Mouse (Mus musculus): ENCODE measurements at regions not wholly inside any gene's neighbourhood (a gene's known extent, or its start where the extent isn't known, plus 50 kb on each side); places are given as distances from the start of the nearest gene placed in this dataset.

DNA sequence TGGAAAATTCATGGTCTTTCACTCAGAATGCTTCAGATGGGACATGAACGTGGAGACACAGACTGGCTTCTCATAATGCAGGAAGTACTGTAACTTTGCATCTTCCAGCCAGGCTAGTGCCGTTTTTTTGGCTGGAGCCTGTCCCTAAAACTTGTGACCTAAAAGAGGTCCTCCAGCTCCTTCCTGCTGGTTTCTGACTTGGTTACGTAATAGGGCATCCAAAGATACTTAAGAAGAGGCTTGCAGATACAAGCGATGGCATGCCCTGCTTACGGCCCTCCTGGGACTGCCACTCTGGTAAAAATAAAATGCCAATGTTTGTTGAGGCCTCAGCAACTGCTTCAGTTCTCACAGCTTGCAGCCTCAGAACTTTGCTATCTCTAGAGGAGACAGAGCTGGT, 177.3 kb upstream of the Arl4c start:
- no peak for ATAC-seq
- Histone ChIP-seq H3K4me1 (replicated peaks; ENCODE audit: control insufficient read depth, insufficient read depth, low read length) (no peaks in the 10 kb centered on the region), H3K4me2 (replicated peaks; ENCODE audit: low read depth) (no peak overlapping the region), H3K9me3 (ENCODE audit: control insufficient read depth) (no peaks in the 10 kb centered on the region), H3K27me3 (replicated peaks; ENCODE audit: control insufficient read depth, insufficient read depth, low read length) (no peaks in the 10 kb centered on the region), H3K27ac (ENCODE audit: low read depth, low read length) (no peak overlapping the region), H3K4me3 (ENCODE audit: low read depth, low read length) (no peak overlapping the region), H3K9ac (ENCODE audit: low read depth, low read length) (no peak overlapping the region), H3K36me3 (ENCODE audit: control insufficient read depth, insufficient read depth) (no peaks in the 10 kb centered on the region)
- no peak for TF ChIP-seq CTCF (IDR thresholded peaks at IDR 0.05; ENCODE audit: low read depth)
- WGBS, result 68% methylated on average over 5 of the region's 5 CpGs

DNA sequence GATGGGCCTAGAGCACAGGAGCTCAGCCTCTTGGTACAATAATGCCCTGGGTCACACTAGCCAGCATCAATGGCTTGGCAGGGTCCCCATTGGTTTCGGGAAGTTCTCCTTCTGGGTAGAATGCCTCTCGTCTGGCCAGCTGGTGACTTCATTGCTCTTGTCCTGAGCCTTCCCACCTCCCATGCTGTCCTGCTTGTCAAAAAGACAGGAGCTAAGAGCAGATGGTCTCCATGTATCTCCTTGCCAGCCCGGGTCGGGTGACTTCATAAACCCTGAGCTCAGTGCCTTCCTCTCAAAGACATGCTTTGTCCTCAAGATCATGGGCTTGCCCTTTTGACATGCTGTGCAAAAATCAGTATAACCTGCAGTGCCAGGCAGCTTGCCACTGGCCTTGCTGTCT, 179.2 kb upstream of the Sh3bp4 start:
- H3K9me3 ChIP-seq (ENCODE audit: control insufficient read depth), result no peaks in the 10 kb centered on the region
- no peak overlapping the region for H3K4me3 ChIP-seq (ENCODE audit: low read depth, low read length)
- H3K4me2 ChIP-seq (replicated peaks; ENCODE audit: low read depth), result no peak overlapping the region
- no peak overlapping the region for H3K27ac ChIP-seq (ENCODE audit: low read depth, low read length)
- no peaks in the 10 kb centered on the region for H3K36me3 ChIP-seq (ENCODE audit: control insufficient read depth, insufficient read depth)
- no peaks in the 10 kb centered on the region for H3K27me3 ChIP-seq (replicated peaks; ENCODE audit: control insufficient read depth, insufficient read depth, low read length)
- WGBS, result 88% methylated on average over 4 of the region's 4 CpGs
- no peak for ATAC-seq
- no peaks in the 10 kb centered on the region for H3K4me1 ChIP-seq (replicated peaks; ENCODE audit: control insufficient read depth, insufficient read depth, low read length)
- H3K9ac ChIP-seq (ENCODE audit: low read depth, low read length), result no peak overlapping the region
- no peak for TF ChIP-seq CTCF (IDR thresholded peaks at IDR 0.05; ENCODE audit: low read depth)

DNA sequence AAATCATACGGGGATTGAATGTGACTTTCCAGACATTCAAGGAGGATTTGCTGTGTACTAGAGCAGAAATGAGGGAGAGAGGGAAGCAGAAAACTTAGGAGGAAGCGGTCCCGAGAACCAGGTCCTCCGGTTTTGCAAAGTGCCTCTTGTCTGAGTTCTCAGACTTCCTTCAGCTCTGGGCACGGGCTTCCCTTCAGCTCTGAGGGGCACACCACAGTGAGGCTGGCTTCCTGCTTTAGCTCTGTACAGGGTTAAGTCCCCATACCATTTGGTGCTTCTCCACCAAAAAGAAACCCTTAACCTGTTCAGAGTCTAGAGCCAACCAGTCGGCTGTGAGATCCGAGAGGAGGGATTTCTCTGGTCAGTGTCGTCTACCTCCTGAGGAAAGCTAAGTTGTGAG, 167.8 kb upstream of the Sh3bp4 start:
- Histone ChIP-seq H3K9ac (ENCODE audit: low read depth, low read length) (no peak overlapping the region), H3K4me1 (replicated peaks; ENCODE audit: control insufficient read depth, insufficient read depth, low read length) (no peaks in the 10 kb centered on the region), H3K4me2 (replicated peaks; ENCODE audit: low read depth) (no peak overlapping the region), H3K4me3 (ENCODE audit: low read depth, low read length) (no peak overlapping the region), H3K27ac (ENCODE audit: low read depth, low read length) (no peak overlapping the region), H3K27me3 (replicated peaks; ENCODE audit: control insufficient read depth, insufficient read depth, low read length) (no peaks in the 10 kb centered on the region), H3K9me3 (ENCODE audit: control insufficient read depth) (no peaks in the 10 kb centered on the region), H3K36me3 (ENCODE audit: control insufficient read depth, insufficient read depth) (no peaks in the 10 kb centered on the region)
- WGBS, result 84% methylated on average over 8 of the region's 8 CpGs
- no peak for ATAC-seq
- TF ChIP-seq CTCF (IDR thresholded peaks at IDR 0.05; ENCODE audit: low read depth), result no peak

DNA sequence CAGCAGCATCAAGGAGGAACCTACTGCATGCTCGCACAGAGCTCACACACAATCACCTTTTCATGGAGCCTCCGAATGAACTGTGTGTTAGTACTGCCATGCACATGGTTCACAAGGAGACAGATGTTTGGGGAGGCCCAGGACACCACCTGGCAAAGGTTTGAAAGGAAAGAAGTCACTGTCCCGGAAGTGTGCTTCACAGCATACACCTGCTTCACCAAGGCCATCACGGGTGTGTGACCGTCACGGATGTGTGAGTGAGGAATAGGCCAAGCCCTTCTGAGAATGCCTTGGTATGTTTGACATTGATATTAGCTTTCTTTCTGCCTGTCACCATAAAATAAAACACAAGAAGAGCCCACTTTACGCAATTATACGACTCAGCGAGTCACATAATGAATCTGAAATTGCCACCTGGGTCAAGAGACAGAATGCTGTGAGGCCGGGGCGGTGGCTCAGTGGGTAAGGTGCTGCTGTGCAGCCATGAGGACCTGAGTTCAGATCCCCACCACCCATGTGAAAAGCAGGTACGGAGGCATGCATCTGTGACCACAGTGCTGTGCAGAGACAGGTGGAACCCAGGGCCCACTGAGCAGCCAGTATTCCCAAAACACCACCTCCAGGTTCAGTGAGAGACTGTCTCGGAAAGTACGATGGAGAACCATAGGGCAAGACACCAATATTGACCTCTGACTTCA, 162.3 kb upstream of the Sh3bp4 start:
- no peak for TF ChIP-seq CTCF (IDR thresholded peaks at IDR 0.05; ENCODE audit: low read depth)
- H3K4me1 ChIP-seq (replicated peaks; ENCODE audit: control insufficient read depth, insufficient read depth, low read length), result no peaks in the 10 kb centered on the region
- H3K4me3 ChIP-seq (ENCODE audit: low read depth, low read length), result no peak overlapping the region
- H3K27ac ChIP-seq (ENCODE audit: low read depth, low read length), result no peak overlapping the region
- ATAC-seq, result no peak
- no peaks in the 10 kb centered on the region for H3K9me3 ChIP-seq (ENCODE audit: control insufficient read depth)
- H3K27me3 ChIP-seq (replicated peaks; ENCODE audit: control insufficient read depth, insufficient read depth, low read length), result no peaks in the 10 kb centered on the region
- no peak overlapping the region for H3K9ac ChIP-seq (ENCODE audit: low read depth, low read length)
- WGBS, result 85% methylated on average over 14 of the region's 14 CpGs
- H3K36me3 ChIP-seq (ENCODE audit: control insufficient read depth, insufficient read depth), result no peaks in the 10 kb centered on the region
- no peak overlapping the region for H3K4me2 ChIP-seq (replicated peaks; ENCODE audit: low read depth)

DNA sequence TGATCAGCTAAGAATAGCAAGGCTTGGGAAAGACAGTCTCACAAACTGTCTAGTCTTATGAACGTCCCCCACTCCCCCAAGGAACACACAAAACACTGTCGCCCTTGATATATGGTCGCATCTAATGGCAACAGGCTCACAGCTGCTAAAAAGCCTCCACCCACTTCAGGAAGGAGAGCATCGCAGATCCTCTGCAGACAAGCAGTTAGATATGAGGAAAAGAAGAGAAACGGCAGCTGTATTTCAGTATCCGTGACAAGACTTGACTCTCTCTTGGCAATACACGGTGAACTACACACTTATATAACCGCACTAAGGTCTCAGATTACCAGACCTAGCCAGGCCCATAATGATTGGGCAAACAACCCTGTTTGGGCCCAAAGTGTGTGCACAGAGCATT, 161.5 kb upstream of the Sh3bp4 start:
- ATAC-seq, result no peak
- 56% methylated on average over 8 of the region's 8 CpGs for WGBS

DNA sequence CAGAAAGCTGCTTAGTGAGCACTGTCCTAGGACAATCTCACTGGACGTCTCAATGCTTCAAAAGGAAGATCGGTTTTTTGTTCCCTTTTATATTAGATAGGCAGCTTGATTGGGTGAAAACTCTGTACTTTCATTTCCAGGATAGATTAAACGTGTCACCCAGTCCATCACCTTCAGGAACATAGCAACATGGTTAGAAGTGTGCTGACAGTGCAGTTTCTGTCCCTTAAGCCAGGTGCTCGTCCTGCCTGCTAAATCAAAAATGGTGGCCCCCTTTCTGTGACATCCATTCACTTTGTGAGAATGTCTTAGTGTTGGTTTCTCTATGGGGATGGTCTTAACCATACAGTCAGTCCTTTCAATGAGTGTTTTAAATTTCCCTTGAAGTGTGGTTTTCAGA, 160.9 kb upstream of the Sh3bp4 start:
- Histone ChIP-seq H3K9me3 (ENCODE audit: control insufficient read depth) (no peaks in the 10 kb centered on the region), H3K4me3 (ENCODE audit: low read depth, low read length) (no peak overlapping the region), H3K27me3 (replicated peaks; ENCODE audit: control insufficient read depth, insufficient read depth, low read length) (no peaks in the 10 kb centered on the region), H3K4me2 (replicated peaks; ENCODE audit: low read depth) (no peak overlapping the region), H3K9ac (ENCODE audit: low read depth, low read length) (no peak overlapping the region), H3K36me3 (ENCODE audit: control insufficient read depth, insufficient read depth) (no peaks in the 10 kb centered on the region), H3K4me1 (replicated peaks; ENCODE audit: control insufficient read depth, insufficient read depth, low read length) (no peaks in the 10 kb centered on the region), H3K27ac (ENCODE audit: low read depth, low read length) (no peak overlapping the region)
- WGBS, result 81% methylated on average over 4 of the region's 4 CpGs
- ATAC-seq, result no peak
- no peak for TF ChIP-seq CTCF (IDR thresholded peaks at IDR 0.05; ENCODE audit: low read depth)

More for the DNA sequence above, 161.5 kb upstream of the Sh3bp4 start:
- Histone ChIP-seq H3K27me3 (replicated peaks; ENCODE audit: control insufficient read depth, insufficient read depth, low read length) (no peaks in the 10 kb centered on the region), H3K9me3 (ENCODE audit: control insufficient read depth) (no peaks in the 10 kb centered on the region), H3K4me3 (ENCODE audit: low read depth, low read length) (no peak overlapping the region), H3K4me2 (replicated peaks; ENCODE audit: low read depth) (no peak overlapping the region), H3K9ac (ENCODE audit: low read depth, low read length) (no peak overlapping the region), H3K27ac (ENCODE audit: low read depth, low read length) (no peak overlapping the region), H3K36me3 (ENCODE audit: control insufficient read depth, insufficient read depth) (no peaks in the 10 kb centered on the region), H3K4me1 (replicated peaks; ENCODE audit: control insufficient read depth, insufficient read depth, low read length) (no peaks in the 10 kb centered on the region)
- no peak for TF ChIP-seq CTCF (IDR thresholded peaks at IDR 0.05; ENCODE audit: low read depth)

Data from intestine, postnatal 0 days (tissue).